Mouse (Mus musculus) heart, adult 2 months (tissue): ENCODE measurements around the gene Lefty1.

Experiments used
- CTCF ChIP-seq: fragments of 200-600 bp; IDR thresholded peaks from 2 replicates; pipeline ENCODE4 v1.8.1; 2022; ENCODE audit warnings: antibody characterized with exemption, mild to moderate bottlenecking, moderate library complexity
- EP300 ChIP-seq: fragments of 200-500 bp; IDR thresholded peaks from 2 replicates; pipeline ENCODE4 v1.6.1; 2011; ENCODE audit warnings: low read depth, low read length, control low read depth; ENCODE audit not compliant: insufficient read depth
- POLR2A ChIP-seq: fragments of 200-500 bp; IDR thresholded peaks from 2 replicates; pipeline ENCODE4 v1.6.1; 2011; ENCODE audit warnings: mild to moderate bottlenecking, low read depth, low read length, control low read depth; ENCODE audit not compliant: insufficient read depth

GRCm38 (mm10) chr1:180979484-180980251, 44.8 kb downstream of the Lefty1 start:
- TF ChIP-seq EP300 = no peak
- TF ChIP-seq CTCF = no peak
- no peak for TF ChIP-seq POLR2A
